Mouse (Mus musculus) cerebellum, adult 8-10 months (tissue): ENCODE measurements around the gene Nr6a1.

ENCODE experiments used
- DNase-seq: peaks from one replicate; pipeline ENCODE4 v3.0.0; 2022

Gene Nr6a1

GRCm38 (mm10) chr2:38779939-38780338 is 147.5 kb downstream of the Nr6a1 start:
- DNase-seq, result no peak

- DNase-seq, result no peak
Observed at GRCm38 (mm10) chr2:38777326-38777725, 150.2 kb downstream of the Nr6a1 start.

GRCm38 (mm10) chr2:38774936-38775335 is 152.6 kb downstream of the Nr6a1 start:
- DNase-seq, result no peak

GRCm38 (mm10) chr2:38771478-38771797 is 156.1 kb downstream of the Nr6a1 start:
- peak; percentile 7 for DNase-seq

- no peak for DNase-seq
Observed at GRCm38 (mm10) chr2:38770772-38771477, 156.6 kb downstream of the Nr6a1 start.

- DNase-seq, result no peak
Observed at GRCm38 (mm10) chr2:38767177-38767931, 160.1 kb downstream of the Nr6a1 start.

GRCm38 (mm10) chr2:38739847-38740246 is 187.6 kb downstream of the Nr6a1 start:
- DNase-seq, result no peak

GRCm38 (mm10) chr2:38739410-38739809 is 188.1 kb downstream of the Nr6a1 start:
- peak; percentile 66 for DNase-seq

GRCm38 (mm10) chr2:38738601-38739301 is 188.7 kb downstream of the Nr6a1 start:
- DNase-seq, result no peak

GRCm38 (mm10) chr2:38735740-38736139 is 191.7 kb downstream of the Nr6a1 start:
- DNase-seq, result no peak

- no peak for DNase-seq
Observed at GRCm38 (mm10) chr2:38734721-38735120, 192.8 kb downstream of the Nr6a1 start.

- no peak for DNase-seq
Observed at GRCm38 (mm10) chr2:38730331-38730827, 197.1 kb downstream of the Nr6a1 start.

GRCm38 (mm10) chr2:38725427-38725826 is 202.1 kb downstream of the Nr6a1 start:
- no peak for DNase-seq

- DNase-seq, result no peak
Observed at GRCm38 (mm10) chr2:38723378-38723777, 204.1 kb downstream of the Nr6a1 start.

- DNase-seq, result no peak
Observed at GRCm38 (mm10) chr2:38722076-38722475, 205.4 kb downstream of the Nr6a1 start.

- no peak for DNase-seq
Observed at GRCm38 (mm10) chr2:38720661-38721060, 206.8 kb downstream of the Nr6a1 start.

- DNase-seq, result no peak
Observed at GRCm38 (mm10) chr2:38719354-38719753, 208.1 kb downstream of the Nr6a1 start.

- no peak for DNase-seq
Observed at GRCm38 (mm10) chr2:38718676-38719075, 208.8 kb downstream of the Nr6a1 start.

GRCm38 (mm10) chr2:38717436-38717835 is 210.1 kb downstream of the Nr6a1 start:
- DNase-seq, result no peak

- no peak for DNase-seq
Observed at GRCm38 (mm10) chr2:38714324-38714723, 213.2 kb downstream of the Nr6a1 start, which contains the start of gene Nr5a1. Gene Nr5a1, minus strand, starts transcription at chr2:38714542.

GRCm38 (mm10) chr2:38713596-38713995 is 213.9 kb downstream of the Nr6a1 start:
- DNase-seq, result no peak

- no peak for DNase-seq
Observed at GRCm38 (mm10) chr2:38712769-38713125, 214.7 kb downstream of the Nr6a1 start.

- no peak for DNase-seq
Observed at GRCm38 (mm10) chr2:38712076-38712768, 215.3 kb downstream of the Nr6a1 start.
